Mouse (Mus musculus) small intestine, adult 2 months (tissue): ENCODE measurements around the gene Dlg1.

Experiments used
- CTCF ChIP-seq: fragments of 200-500 bp; IDR thresholded peaks from 2 replicates; pipeline ENCODE4 v1.5.1; 2012; ENCODE audit warnings: low read depth, mild to moderate bottlenecking, control low read depth, inconsistent platforms, low read length, moderate library complexity, mixed read lengths; ENCODE audit not compliant: insufficient replicate concordance, insufficient read length; ENCODE audit errors: extremely low read depth
- POLR2A ChIP-seq: fragments of 200-500 bp; IDR thresholded peaks from 2 replicates; pipeline ENCODE4 v1.6.1; 2012; ENCODE audit warnings: low read depth, mild to moderate bottlenecking, control low read depth, inconsistent platforms, low read length, moderate library complexity

DNA sequence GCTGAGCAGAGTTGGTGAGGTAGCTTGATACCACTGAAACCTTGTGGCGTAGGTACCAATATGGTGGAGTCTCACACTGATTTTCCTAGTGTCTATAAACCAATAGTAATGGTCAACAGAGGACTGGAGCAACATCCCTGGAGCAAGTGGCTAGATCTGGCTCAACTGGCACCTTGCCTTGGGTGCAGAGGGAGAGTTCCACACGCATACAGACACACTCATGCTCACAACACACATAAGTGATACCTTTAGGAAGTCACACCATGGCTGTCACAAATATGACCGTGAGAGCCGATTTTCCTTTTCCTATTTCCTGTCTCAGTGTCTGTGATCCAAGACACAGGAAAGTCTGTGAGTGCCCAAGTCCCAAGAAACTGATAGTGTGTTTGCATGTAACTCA, 212.1 kb downstream of the Dlg1 start:
- TF ChIP-seq POLR2A (no peak), CTCF (no peak)
